Mouse (Mus musculus) adrenal gland, postnatal 36 days (tissue): Measurements from ENCODE around the gene Slc39a2. TPM values are rescaled to one million over a fixed set of nuclear protein-coding genes. Genes with fewer than 3 reads are reported as not detected.
"Not testable (repeated sequence)": the region's sequence is repeated elsewhere in the genome, so short reads cannot be mapped to it uniquely, and the experiment has no call there.

Source experiments
- DNase-seq, 2 experiments: peaks; one replicate each; pipeline ENCODE4 v3.0.0; 2021; ENCODE audit warnings: mixed read lengths in 1 of 2
- total RNA-seq, 2 experiments: library from RNA; stranded (reverse); gene quantifications; 2 replicates each; pipeline ENCODE4 v1.2.3; 2021

The Slc39a2 gene
- total RNA-seq, 2 experiments from 2014 or later = 0.33 to 0.99 TPM

DNA sequence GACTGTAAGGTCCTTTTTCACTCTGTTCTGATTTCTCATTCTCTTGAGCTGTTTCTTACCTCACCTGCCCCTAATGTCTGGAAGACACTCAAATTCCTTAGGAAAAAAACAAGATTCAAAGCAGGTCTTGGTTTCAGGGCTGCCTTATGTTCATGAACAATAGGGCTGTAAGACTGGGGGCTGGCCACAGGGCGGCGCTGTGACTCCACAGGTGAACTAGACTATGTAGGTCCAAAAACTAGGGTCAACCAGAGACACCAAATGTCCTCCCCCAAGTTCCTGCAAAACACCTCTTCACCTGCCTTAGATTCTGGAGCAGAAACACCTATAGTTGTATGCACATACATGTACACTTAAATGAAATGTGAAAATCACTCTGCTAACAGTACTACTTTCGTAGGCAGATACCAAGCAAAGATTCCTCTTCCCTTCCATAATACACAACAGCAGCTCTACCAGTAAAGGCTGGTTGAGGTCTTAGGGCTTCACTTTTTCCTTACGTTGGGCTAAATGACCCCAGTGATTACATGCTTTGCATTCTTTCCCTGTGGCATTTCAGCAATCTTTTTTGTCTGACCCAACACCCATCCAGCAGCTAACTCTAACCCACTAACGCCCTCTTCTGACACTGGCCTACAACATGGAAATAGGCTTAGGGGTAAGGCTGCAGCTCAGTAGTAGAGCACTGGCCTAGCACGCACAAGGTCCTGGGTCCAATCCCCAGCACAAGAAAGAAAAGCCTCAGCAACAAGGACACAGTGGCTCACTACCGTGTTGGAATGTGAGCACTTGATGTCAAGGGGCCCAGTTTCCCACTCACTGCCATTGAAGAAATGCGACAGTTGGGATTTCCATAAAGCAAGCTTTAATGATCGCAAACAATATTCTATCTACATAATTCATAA, 10.4 kb downstream of the Slc39a2 start:
- DNase-seq = peak; percentile 86 to 91

DNA sequence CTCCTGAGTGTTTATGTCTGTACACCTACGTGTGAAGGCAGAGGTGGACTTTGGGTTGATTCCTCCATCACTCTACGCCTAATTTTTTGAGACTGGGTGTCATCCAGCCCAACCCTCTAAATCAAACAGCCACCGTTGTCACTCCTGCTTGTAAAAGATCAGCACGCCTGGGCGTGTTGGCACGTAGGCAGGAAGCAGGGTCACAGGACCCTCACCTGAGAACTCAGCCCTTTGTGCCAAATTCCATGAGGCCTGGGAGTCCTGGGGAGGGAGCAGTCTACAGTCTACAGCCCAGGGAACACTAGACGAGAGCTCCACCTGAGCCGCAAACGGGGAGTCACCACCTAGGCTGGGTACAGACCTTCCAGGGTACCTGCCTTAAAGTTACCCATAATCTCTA, 11.1 kb downstream of the Slc39a2 start:
- no peak for DNase-seq

DNA sequence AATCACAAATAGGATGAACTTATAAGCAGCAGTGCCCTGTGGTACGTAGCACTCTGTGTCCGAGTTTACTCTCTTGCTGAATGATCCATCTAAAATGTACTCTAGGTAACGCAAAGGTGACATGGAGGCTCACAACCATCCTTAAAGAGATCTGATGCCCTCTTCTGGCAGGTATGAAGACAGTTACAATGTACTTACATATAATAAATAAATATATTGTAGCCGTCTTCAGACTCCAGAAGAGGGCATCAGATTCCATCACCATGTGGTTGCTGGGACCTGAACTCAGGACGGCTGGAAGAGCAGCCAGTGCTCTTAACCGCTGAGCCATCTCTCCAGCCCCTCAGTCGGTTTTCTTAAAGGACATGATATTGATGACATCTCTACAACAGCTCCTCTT, 12.0 kb downstream of the Slc39a2 start:
- DNase-seq = no peak

DNA sequence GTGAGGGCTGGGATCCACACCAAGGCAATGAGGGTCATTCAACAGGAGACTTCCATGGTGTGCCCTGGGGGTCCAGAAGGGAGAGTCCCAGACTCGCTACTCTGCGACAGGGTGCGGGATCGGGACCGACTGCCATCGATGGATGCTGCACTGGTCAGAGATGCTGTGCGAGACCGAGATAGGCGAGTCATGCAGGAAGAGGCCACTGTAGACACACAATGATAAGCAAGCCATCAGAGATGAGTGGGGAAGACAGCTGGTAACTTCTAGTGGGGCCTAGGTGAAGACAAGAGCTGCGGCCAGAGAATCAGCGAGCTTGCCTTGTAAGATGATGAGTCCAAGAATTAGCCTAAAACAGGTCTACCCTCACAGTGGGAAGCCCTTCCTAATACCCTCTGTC, 13.4 kb downstream of the Slc39a2 start:
- DNase-seq = no peak

DNA sequence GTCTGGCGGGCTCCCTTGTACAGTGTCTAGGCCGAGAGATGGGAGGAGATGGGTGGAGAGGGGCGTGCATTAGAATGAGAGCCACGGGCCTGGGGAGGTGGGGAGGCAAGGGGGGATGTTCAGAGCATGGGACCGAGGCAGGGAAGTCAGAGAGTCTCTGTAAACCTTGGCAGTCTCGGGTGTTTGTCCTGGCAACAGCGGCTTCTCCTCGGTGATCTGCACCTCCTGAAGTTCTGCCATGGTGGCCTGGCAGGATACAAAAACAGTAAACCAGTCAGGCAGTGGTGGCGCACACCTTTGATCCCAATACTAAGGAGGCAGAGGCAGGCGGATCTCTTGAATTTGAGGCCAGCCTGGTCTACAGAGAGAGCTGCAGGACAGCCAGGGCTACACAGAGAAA, 18.6 kb downstream of the Slc39a2 start:
- DNase-seq = no peak

DNA sequence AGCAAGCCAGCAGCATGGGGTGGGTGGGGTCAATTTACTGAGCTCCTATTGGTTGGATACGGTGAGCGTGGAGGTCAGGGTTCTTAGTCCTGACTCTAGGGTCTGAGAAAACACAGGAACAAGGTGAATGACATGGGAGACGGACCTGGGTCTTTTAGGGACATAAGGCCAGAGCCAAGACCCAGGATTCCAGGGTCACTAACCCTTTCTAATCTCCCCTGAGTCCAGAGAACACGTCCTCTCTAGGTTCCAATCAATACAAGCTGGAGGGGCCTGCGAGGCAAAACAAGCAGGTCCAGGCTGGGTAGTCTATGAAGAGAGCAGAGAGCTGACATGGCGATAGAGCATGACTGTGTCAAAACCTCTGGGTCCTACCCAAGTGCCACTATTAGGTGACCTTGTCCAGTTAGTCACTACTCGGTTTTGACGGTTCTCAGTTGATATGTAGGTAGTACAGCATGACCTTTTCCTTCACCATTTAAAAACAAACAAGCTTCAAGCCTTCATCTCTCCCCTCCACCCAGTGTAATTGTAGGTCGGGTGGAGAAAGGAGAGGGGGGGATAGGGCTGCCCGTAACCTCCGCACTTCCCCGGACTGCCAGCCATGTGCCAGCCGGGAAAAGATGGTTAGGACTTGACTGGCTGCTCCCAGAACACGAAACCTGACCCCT, 19.8 kb downstream of the Slc39a2 start:
- DNase-seq = peak; percentile 55 to 59

DNA sequence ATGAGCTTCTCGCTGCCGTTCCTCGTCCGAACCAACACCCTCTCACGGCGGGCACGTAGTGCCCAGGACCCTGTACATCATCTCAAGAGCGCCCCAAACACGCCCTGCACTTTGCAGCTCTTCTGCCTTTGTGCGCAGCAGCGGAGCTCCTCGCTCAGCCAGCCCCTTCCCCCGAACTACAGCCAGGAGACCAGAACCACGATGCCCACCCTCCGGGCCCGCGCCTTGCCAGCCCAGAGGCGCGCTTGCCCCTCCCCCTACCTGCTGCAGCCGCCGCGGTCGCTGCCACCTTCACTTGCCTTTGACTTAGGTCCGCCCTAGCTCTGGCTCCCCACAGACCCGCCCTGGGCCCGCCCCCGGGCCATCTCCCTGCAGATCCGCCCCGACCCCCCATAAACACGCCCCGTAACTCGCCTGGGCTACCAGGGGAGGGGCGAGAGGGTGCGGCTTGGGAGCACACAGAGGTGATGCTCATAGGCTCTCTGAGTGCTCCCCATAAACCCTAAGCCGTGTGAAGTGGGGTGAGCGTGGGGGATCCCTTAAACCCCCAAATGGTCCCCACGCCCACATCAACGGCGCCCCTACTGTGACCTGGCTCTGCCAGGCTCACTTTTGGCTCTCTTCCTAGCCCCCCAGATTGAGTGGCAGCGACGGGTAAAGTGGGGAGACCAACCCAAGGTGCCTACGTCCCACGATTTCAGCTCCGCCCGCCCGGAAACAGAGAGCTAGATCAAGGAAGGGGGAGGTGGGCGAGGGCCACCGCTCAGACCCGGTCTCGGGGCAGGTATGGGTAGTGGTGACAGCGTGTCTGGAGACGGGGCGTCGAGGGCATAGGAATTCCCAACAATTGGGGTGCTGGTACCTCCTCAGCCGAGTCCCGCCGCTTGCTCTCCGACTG, 20.6 kb downstream of the Slc39a2 start:
- DNase-seq = peak; percentile 91 to 95

DNA sequence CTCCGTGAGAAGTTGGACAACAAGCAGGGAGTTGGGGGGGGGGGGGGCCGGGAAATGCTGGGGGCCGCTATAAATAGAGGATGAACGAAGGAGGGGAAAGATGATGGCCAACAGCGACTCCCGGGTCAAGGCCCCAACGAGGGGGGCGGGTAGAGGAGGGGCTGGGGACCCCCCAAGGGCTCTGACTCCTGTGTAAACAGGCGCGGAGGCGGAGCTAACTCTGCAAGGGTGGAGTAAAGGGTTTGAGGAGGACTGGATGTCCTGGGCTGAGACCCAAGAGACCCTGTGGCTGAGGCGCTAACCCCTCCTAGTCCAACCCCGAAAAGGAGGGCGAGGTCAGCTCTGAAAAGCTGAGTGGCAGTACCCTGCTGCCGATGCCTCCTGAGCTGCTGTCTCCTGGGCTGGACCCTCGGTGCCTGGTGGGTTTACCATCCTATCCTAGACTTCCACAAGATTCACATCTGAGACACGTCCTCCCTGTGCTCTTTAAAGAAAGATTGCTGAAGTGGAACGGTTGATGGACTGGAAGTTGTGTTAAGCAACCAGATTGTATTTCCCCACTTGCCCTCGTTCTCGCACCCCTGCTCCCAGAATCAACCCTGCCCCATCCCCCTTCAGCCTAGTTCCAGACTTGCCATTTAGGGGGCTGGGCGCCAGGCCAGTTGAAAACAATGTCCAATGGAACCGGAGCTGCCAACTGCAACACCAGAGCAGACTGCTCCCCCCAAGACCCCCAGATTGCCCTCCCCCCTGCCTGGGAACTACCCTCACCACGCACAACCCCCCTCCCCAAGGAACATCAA, 21.5 kb downstream of the Slc39a2 start, which contains the start of gene Ndrg2:
Gene Ndrg2, minus strand, starts transcription at position 199 of the 803 bp plus-strand sequence.
- peak; percentile 74 to 87 for DNase-seq

DNA sequence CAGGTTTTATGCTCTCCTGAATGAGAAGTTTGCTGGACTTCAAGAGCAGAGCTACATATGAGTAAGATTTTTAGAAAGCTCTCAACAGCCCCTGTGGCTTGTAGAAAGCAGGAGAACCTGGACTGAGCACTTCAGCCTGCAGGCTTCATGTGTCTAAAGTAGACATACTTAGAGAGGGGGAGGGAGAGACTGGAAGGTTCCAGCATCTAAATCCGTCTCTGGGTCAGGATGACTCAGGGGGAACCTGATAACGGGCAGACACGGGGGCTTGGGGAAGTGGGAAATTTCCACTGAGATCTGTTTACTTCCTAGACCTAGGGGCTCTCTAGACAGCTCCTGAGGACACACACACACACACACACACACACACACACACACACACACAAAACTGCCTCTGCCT, 22.3 kb downstream of the Slc39a2 start:
- DNase-seq = peak; percentile 35 to 41

DNA sequence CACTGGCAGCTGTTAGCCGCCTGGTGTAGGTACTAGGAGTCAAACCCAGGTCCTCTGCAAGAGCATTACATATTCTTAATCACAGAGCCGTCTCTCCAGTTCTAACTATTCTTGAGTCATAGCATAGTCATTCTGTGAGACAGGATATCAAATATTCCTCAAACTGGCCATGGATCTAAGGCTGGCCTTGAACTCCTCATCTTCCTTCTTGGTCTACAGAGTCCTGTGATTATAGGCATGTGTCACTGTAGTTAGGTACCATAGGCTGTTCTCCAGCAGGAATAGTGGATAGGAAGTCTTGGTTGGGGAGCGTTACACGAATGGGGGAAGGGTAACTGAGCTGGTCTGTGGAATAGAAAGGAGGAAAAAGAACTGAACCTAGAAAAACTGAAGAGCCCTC, 23.9 kb downstream of the Slc39a2 start:
- DNase-seq = no peak

DNA sequence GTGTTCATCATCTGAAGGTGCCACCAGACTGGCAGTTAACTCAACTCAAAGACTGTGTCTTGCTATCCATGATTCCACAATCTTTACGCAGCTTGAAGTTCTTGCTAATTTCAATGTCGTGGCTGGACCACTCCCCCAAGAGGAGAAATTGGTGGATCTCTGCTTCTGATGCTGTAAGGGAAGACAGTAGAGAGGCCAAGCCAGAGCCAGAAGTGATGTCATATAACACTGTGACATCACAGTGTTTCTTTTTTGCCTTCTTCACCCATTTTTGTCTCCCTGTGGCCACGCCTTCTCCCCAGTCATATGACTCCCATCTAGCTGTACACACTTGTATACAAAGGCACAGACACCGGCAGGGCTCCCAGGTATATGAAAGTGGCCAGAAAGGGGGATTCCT, 25.4 kb downstream of the Slc39a2 start, which contains the start of gene Tppp2:
Gene Tppp2, plus strand, starts transcription at position 301 of the 400 bp plus-strand sequence.
- no peak for DNase-seq

DNA sequence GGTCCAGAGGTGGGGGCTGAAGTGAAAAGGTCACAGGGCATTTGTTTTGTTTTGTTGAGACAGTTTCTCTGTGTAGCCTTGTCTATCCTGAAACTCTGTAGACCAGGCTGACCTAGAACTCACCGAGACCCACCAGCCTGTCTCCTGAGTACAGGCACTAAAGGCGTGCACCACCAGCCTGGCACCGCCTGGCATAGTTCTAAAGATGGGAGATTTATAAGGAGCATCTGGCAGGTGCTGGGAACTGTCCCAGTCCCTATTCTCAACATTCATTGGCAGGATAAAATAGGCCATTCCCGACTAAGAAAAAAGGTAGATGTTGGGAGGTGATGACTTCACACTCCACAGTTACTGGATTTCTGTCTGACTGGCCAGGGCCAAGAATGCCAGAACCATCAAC, 26.3 kb downstream of the Slc39a2 start:
- no peak for DNase-seq

DNA sequence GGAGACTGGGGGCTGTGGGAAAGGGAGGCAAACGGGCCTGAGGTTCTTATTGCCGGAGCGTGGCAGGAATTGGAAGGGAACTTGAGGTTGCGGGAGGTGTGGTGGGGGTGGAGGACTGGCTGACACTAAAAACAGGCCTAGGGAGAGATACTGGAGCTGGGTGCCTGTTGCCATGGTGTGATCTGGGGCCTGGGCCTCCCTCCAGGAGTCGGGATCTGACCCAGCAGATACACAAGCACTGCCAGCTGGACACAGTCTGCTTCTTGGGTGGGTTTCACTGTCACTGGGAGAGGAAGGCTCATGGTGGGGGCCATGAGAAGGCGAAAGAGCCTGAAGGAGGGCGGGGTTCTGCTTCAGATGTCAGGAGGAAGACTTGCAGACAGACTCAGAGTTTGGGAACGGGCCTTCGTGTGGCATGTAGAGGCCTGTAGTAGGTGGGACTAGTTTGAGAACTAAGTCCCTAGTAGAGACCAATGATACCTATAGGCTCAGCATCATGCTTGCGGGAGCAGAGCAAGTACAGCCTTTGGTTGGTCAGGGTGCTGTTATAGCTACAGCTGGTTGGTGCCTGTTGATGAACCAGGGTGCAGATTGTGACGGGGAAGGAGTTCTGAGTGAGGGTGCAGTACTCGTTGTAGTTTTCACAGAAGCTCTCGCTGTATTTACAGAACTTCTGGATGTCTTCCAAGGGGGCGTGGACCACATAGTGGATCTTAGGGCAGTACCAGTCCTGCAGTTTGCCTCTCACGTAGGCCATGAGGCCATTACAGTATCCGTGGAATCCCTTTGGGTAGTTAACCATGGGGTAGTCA, 29.3 kb downstream of the Slc39a2 start:
- no peak for DNase-seq

DNA sequence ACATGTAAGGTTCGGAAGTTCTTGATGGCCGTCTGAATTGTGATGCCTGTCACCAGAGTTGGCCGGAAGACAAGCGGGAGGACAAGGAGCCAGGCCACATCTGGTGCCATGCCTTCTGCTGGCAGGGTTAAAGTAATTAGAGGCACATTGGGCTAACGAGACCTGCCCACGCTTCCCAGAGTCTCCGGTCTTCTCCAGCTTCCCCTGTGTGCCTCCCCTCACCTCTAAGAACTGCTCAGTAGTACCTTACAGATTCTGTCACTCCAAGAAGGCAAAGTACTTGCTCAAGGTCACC, 29.8 kb downstream of the Slc39a2 start, which contains the start of gene Rnase13:
Gene Rnase13, minus strand, starts transcription at position 203 of the 295 bp plus-strand sequence.
- no peak for DNase-seq

DNA sequence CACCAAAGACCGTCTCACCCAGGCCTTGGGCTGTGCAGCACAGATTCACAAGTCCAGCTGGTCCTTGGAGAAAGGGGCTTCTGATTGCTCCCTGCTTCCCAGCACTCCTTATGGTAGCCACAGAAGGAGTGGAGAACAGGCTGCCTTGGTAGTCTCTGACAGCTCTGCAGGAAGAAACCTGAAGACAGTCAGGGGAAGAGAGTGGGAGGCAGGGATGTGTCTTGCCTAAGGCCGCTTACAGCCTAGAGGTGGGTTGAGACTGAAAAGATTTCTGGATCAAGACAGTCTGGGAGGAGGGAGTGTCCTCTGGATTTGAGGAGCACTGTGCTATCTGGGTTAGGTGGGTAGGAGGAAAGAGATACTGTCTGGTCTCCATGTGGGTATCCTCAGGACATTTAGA, 30.2 kb downstream of the Slc39a2 start:
- no peak for DNase-seq

DNA sequence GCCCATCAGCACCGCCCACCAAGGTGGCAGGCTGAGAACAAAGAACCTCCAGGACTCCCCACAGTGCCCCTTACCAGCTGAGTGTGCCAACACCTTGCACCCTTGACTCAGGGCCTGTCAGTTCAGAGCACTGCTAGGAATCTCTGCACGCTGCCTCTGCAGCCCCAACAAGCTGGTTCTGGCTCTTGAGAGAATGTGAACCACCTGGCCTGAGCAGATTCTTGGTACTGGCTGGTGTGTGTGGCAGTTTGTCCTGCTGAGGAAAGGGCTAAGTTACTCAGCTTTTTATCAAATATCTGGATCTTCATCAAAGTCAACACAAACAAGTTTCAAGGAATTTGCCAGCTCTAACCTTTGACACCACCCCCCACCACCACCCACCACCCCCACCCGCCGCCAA, 30.8 kb downstream of the Slc39a2 start:
- no peak for DNase-seq

DNA sequence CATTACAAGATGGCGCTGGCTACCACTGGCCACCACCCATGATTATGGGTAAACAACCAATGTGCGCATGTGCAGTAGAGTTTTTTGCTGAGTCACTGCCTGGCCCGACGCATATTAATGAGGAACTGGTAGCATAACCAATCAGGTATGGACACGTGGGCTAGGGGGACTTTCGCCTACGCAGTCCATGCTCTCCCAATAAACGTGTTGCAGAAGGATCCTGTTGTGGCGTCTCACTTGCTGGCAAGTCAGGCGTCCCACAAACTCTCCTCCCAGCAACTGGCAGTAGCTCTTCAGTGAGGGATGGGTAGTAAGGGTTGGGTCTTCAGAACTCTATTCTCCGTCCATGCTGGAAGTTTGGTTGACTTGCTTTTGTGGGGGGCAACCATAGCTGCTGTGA, 34.2 kb downstream of the Slc39a2 start:
- not testable (repeated sequence) for DNase-seq

DNA sequence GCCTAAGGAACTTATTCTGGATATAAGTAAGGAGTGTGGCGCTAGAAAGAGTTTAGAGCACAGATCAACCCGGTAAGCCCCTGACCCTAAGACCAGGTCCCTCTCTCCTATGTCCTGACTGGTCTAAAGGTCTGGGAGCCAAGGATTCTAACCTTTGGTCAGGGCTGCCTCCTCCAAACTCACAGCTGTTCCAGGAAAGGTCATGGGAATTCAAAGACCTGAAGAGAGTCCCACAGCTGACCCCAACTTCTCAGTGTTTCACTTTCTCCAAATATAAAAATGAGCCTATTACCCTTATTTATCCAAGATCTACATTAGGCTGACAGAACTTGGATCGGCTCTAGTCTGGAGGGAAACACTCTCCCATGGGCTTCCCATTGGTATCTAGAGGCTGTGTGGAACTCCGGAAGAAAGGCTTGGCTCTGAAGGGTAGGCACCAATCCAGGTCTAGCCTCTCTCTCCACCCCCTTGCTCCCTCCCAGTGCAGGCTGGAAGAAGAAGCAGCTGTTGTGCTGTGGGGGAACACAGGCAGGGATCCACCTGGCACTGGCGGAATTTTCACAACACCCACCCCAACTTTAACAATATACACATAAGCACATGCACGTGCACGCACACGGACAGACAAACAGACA, 36.7 kb downstream of the Slc39a2 start:
- DNase-seq = peak; percentile 26 to 63

DNA sequence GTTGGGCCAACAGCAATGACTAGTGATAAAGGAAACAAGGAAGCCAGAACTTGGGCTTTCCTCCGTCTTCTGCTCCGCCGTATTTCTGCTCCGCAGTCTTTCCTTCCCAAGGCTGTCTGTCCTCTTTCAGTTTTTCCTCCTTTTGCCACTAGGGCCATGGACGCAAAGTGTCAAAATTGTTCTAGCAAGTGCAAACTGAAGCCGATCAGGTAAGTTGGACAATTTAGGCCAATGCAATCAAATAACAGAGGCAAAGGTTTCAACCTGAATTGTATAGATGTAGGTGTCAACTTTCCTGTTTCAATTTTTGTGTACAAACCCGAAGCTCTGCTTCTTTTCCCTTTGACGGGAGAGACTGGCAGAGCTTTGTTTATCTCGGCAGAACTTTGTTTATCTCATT, 37.3 kb downstream of the Slc39a2 start:
- DNase-seq = no peak

DNA sequence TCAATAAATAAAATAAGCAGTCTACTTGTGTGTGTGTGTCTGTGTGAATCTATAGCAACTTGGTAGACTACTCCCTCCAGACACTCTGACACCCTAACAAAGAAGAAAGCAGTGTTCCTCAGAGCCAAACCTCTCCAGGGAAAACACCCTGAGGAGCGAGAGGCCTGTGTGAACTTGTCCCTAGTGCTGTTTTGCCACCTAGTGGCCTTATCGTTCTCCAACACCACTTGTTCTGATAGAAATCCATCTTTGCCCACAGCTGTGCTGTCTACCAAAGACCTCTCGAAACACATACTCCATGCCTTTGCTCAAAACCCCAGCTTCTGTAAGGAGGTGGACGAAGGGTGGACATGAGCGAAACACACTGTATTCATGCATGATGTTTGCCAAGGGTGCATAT, 38.1 kb downstream of the Slc39a2 start:
- DNase-seq = peak; percentile 59 to 73
